Mouse (Mus musculus): Measurements from ENCODE around the gene Foxo3.

DNA sequence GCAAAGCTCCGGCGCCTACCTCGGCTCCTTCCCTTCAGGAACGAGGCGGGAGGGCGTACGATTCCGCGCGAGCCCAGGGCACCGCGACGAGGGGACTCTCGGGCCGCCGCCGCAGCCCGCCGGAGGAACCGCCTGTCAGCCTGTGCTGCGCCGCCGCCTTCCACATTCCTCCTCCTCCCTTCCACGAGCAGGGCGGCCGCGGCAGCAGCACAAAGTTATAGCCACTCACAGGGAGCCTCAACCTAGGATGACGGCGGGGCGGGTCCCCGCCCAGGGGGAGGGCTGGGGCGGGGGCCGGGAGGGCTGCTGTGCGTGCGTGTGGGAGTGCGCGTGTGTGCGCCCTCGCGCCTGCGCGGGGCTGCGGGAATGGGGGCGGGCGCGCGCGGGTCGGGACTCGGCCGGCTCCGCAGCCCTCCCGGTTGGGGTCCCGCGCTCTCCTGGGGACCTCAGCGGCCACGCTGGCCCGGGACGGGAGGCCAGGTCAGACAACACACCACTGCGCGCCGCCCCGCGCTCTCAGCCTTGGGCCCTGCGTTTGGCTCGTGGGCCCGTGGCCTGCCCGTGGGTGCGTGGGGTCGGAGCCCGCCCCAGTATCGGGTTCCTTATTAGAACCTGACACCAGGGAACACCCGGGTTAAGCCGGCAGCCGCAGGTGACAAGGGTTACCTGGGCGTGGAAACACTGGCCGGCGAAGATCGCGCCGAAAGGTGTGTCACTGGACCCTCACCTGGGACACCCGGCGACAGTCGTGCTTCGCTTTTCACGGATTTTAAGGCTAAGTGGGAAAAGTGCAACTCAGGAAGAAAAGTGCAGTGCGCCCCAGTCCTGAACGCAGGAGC, at the start of gene Foxo3:
- TF ChIP-seq CTCF (IDR thresholded peaks at IDR 0.05; ENCODE audit: low read depth): no peak
- TF ChIP-seq EP300 (optimal IDR thresholded peaks at IDR 0.05): no peak

All from stomach, postnatal 0 days (tissue).